Mouse (Mus musculus): ENCODE data around the gene Wbp2. TPM values are rescaled to one million over a fixed set of nuclear protein-coding genes. Genes with fewer than 3 reads are reported as not detected.

Gene Wbp2
- polyA plus RNA-seq (2012; rRNA removed), result 40.4 and 47.0 TPM in 2 replicates

DNA sequence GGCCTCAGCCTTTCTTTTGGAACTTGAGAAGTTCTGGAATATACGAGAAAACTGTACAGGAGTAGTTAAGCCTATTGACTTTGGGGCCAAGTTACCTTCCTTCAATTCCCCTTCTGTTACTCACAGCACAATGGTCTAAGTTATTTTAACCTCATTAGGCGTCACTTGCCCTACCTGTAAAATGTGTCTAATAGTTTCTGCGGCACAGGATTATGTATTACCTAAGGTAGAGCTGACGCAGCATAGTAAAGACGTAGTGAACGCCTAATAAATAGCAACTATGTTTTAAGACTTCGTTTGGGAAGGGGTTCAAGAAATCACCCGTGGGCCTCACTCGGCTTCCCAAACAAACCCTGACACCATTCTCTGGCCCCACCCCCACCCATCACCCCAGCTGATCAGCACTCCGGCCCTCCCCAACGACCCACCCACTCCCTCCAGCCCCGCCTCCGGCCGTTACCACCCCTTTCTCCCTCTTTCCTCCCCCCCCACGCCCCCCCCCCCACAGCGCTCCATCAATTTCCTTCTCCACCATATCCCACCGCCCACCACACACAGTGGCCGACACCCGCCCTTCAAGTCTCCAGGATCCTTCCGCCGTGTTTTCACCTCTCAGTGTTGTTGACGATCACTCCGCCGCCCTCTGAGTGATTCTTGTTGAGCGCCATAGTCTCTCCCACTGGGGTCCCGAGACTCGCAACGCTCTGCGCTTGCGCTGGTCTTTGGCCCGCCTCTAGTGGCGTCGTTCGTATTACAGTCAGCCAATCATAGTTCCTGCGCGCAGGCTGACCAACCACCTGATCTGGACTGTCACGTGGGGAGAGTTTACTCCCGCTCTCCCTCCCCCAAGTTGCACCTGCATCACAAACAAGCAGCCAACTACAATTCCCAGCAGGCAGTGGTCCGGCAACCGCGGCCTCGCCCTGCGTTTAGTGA is at the start of gene Wbp2:
Gene Wbp2 (minus strand): TSS at position 738 of the 936 bp plus-strand sequence.

DNA sequence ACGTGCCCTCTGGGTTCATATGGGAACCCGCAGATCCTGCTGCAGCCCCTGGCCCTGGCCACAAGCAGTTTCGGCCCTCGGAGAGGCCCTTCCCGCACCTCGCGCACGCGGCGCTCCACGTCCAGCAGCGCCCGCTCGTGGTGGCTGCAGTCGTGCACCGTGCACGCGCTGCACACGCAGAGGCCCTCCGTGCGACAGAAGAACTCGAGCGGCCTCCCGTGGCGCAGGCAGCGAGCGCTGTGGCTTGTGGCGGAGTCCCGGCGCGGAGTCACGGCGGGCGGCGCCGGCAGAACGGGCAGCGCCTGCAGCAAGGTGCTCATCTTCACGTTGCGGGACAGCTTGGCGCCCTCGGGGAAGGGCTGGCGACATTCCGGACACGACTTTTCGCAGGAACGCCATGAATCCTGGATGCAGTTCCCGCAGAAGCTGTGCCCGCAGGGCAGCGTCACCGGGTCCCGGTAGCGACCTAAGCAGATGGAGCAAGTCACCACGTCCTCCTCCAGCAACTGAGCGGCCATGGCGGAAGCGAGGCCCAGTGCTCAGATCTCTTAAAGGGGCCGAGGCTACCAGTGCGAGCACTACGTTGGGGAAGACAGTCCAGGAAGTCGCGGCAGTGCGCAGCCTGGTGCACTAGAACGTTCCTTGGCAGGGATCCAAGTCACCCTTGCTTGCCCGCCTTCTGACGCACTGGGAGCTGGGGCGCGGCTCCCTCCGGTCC is 43.9 kb upstream of the Wbp2 start, which contains the start of gene Trim65:
Gene Trim65 (minus strand): TSS at position 641 of the 718 bp plus-strand sequence.

GRCm38 (mm10) chr11:116127156-116127980 is 40.6 kb upstream of the Wbp2 start, which contains the start of gene Trim47:
Gene Trim47, minus strand, starts transcription at chr11:116127210.

DNA sequence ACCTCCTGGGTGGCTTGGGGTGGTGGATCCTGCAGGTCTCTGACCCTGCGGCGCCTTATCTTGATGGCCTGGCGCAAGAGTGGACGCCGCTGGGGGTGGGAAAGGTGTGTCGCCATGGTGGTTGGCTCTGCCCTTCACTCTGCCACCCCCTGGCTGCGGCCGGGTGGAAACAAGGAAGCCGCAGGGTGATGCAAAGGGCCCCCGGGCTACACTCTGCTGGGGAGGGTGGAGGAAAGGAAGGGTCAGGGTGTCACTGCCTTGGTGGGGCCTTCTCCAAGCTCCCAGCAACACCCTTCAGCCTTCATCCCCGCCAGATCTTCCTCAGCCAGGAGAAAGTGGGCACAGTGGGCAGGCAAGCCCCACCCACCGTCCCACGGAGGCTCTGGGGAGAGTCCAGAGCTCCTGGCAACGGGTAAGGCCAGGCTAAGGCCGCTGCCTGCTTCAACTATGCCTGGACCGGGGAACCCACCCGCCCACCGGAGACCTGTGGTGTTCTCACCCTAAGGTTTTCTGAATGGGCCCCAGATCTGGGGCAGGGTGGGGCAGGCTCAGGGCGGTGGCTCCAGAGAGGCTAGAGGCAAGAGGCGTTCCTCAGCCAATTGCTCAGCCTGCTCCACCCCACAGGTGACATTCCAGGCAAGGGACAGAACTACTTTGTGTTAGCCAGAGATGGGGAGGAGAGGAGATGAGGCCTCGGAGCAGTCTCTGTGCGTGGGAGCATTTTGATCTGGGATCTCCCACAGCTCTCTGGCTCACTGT is 9.2 kb downstream of the Wbp2 start, which contains the start of gene Unc13d:
Gene Unc13d (minus strand): TSS at position 516 of the 759 bp plus-strand sequence.

DNA sequence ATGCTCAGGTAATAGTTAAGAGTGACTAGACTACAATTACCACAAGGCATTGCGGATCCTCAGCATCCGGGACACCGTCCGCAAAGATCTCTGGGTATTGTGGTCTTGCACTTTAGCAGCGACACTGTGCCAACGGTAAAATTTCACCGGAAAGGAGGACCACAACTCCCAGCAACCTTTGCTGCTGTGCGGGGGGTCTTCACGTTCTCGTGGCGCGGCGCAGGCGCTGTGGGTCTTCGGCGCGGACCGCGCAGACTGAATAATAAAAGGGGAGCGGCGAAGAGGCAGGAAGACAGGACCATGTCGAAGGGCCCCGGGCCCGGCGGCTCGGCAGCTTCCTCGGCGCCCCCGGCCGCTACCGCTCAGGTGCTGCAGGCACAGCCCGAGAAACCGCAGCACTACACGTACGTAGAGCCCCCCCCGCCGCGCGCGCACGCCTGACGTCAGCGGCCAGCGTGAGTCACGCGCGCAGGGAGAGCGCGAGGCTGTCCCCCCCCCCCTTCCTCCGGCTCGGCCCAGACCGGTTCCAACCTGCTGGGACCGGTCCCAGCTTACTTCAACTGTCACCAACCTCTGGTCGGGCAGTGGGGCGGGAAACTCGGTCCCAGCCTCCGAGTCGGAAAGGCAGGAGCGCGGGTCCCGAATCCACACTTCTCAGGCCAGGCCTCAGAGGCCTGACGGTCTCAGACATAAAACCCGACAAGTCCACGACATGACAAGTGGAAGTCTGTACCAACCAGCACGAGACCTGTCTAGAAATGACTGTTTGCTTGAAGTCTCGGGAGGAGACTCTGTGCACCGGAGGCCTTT is 56.5 kb downstream of the Wbp2 start, which contains the start of gene Unk:
Gene Unk (plus strand): TSS at position 235 of the 810 bp plus-strand sequence.

Other genes starting within 250 kb of the Wbp2 start
- 0.27 and 0.48 TPM in 2 replicates for gene Myo15b, start 228.6 kb downstream of the Wbp2 start, polyA plus RNA-seq (2012; rRNA removed)
- gene Smim5, start 187.0 kb downstream of the Wbp2 start, polyA plus RNA-seq (2012; rRNA removed), result 21.1 and 25.1 TPM in 2 replicates
- gene Smim6, start 175.0 kb downstream of the Wbp2 start, polyA plus RNA-seq (2012; rRNA removed), result 1.4 and 2.2 TPM in 2 replicates
- 25.8 and 29.5 TPM in 2 replicates for gene Sap30bp, start 153.7 kb downstream of the Wbp2 start, polyA plus RNA-seq (2012; rRNA removed)
- 6.3 and 7.7 TPM in 2 replicates for gene Recql5, start 153.5 kb downstream of the Wbp2 start, polyA plus RNA-seq (2012; rRNA removed)
- 0.09 and 0.11 TPM in 2 replicates for gene Itgb4, start 112.3 kb downstream of the Wbp2 start, polyA plus RNA-seq (2012; rRNA removed)
- 50.4 and 60.3 TPM in 2 replicates for gene Galk1, start 74.3 kb downstream of the Wbp2 start, polyA plus RNA-seq (2012; rRNA removed)
- 250 and 282 TPM in 2 replicates for gene H3f3b, start 59.0 kb downstream of the Wbp2 start, polyA plus RNA-seq (2012; rRNA removed)
- 11.1 and 11.6 TPM in 2 replicates for gene Unk, start 56.7 kb downstream of the Wbp2 start, polyA plus RNA-seq (2012; rRNA removed)
- gene Unc13d, start 9.0 kb downstream of the Wbp2 start, polyA plus RNA-seq (2012; rRNA removed), result 17.2 and 18.8 TPM in 2 replicates
- 1.9 TPM in 2 replicates for gene Trim47, start 40.2 kb upstream of the Wbp2 start, polyA plus RNA-seq (2012; rRNA removed)
- gene Trim65, start 44.1 kb upstream of the Wbp2 start, polyA plus RNA-seq (2012; rRNA removed), result 1.2 and 1.4 TPM in 2 replicates
- gene Mrpl38, start 51.9 kb upstream of the Wbp2 start, polyA plus RNA-seq (2012; rRNA removed), result 14.7 and 19.3 TPM in 2 replicates
- 8.4 and 9.4 TPM in 2 replicates for gene Fbf1, start 81.2 kb upstream of the Wbp2 start, polyA plus RNA-seq (2012; rRNA removed)
- 17.4 and 21.2 TPM in 2 replicates for gene Ten1, start 111.9 kb upstream of the Wbp2 start, polyA plus RNA-seq (2012; rRNA removed)
- gene Acox1, start 112.0 kb upstream of the Wbp2 start, polyA plus RNA-seq (2012; rRNA removed), result 13.8 and 15.6 TPM in 2 replicates
- 0.07 and 0.28 TPM in 2 replicates for gene Evpl, start 151.1 kb upstream of the Wbp2 start, polyA plus RNA-seq (2012; rRNA removed)
- gene Srp68, start 187.2 kb upstream of the Wbp2 start, polyA plus RNA-seq (2012; rRNA removed), result 35.5 and 39.0 TPM in 2 replicates
- 0.01 TPM in 1 of 2 replicates, not detected in the other for gene Galr2, start 193.9 kb upstream of the Wbp2 start, polyA plus RNA-seq (2012; rRNA removed)
- 8.0 and 8.8 TPM in 2 replicates for gene Exoc7, start 220.2 kb upstream of the Wbp2 start, polyA plus RNA-seq (2012; rRNA removed)
- 0.94 and 1.0 TPM in 2 replicates for gene Foxj1, start 248.4 kb upstream of the Wbp2 start, polyA plus RNA-seq (2012; rRNA removed)

Data from liver, embryonic 14 days (tissue).